Comparison of ENCODE assay signal across 8 mouse cellular contexts in the genomic region with DNA sequence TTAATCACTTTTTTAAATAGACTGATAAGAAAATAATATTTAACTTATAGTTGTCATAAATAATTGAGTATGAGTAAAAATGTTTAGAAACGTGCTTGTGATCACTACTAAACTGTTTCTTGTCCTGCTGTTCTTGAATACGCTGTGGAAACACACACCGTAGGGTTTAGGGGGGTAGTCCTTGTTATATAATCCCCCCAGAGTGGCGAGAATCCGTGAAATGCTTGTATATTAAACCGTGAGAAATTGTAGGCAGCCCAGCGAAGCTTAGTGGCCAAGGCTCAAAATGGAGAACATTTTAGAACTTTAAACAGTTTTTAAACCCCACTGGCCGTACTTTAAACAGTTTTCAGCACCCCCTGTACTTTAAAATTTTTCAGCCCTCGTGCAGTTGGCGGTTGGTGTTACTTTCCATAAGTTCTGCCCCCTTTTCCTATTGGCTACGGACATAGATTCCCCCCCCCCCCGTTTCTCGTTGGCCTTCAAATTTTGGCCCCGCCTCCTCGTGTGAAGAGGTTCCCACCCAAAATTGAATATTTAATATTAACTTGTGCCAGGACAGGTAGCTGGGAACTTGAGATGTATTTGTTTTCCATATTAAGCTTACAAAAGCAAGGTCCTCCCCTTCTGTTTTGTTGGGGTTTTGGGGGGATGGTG. TPM values are rescaled to one million over a fixed set of nuclear protein-coding genes. Genes with fewer than 3 reads are reported as not detected.
DNase-seq lines count a peak whose midpoint lies in the region; ATAC-seq and TF ChIP-seq lines count a peak whose summit lies in the region.

No protein-coding gene starts in this region.

- peak overlapping the region; percentile 88 for H3K27ac ChIP-seq in layer of hippocampus, adult 2 months
- peak overlapping the region; percentile 57; the same call in 1 of the 2 replicates for H3K27ac ChIP-seq in forebrain, embryonic 11.5 days (ENCODE audit: low read depth, low read length)
- peak overlapping the region; percentile 88 for H3K27ac ChIP-seq in hindbrain, postnatal 0 days
- peak overlapping the region; percentile 83 for H3K27ac ChIP-seq in liver, embryonic 13.5 days

- no peak for DNase-seq in layer of hippocampus, adult 2 months (ENCODE audit: low spot score in 2 of 2)
- no peak for DNase-seq in layer of hippocampus, postnatal 10 days (ENCODE audit: low spot score in 2 of 2)
- DNase-seq in brain, embryonic 18.5 days (ENCODE audit: low read depth, low spot score) = peak; percentile 20
- peak; percentile 60 for DNase-seq in forebrain, embryonic 11.5 days (ENCODE audit: low spot score)
- DNase-seq in hindbrain, postnatal 0 days (ENCODE audit: low spot score) = peak; percentile 63
- DNase-seq in liver, embryonic 13.5 days = no peak
- peak; percentile 67 for DNase-seq in naive thymus-derived CD4-positive, alpha-beta T cell, adult 2 months (ENCODE audit: low read depth)
- no peak for DNase-seq in urinary bladder, postnatal 36 days (ENCODE audit: low spot score in 2 of 2)

- no peaks in the 10 kb centered on the region for H3K4me1 ChIP-seq in forebrain, embryonic 11.5 days (replicated peaks; ENCODE audit: control insufficient read depth, insufficient read depth, low read length)
- H3K4me1 ChIP-seq in hindbrain, postnatal 0 days (ENCODE audit: insufficient read depth, low read length) = no peaks in the 10 kb centered on the region
- H3K4me1 ChIP-seq in liver, embryonic 13.5 days (replicated peaks) = 0 out of 2 replicates have a peak, but pooled peaks cover 3% of the 10 kb centered on the region

- no peak for TF ChIP-seq CTCF in layer of hippocampus, adult 2 months (conservative IDR thresholded peaks at IDR 0.05)
- no peak for TF ChIP-seq CTCF in hindbrain, postnatal 0 days (IDR thresholded peaks at IDR 0.05; ENCODE audit: low read depth)

- peak overlapping the region; percentile 62 for H3K4me3 ChIP-seq in layer of hippocampus, adult 2 months
- H3K4me3 ChIP-seq in forebrain, embryonic 11.5 days (ENCODE audit: low read depth, low read length) = peak overlapping the region; percentile 36
- peak overlapping the region; percentile 46 for H3K4me3 ChIP-seq in hindbrain, postnatal 0 days (ENCODE audit: low read length)
- peak overlapping the region; percentile 68 for H3K4me3 ChIP-seq in liver, embryonic 13.5 days (replicated peaks)

- no peaks in the 10 kb centered on the region for H3K9me3 ChIP-seq in forebrain, embryonic 11.5 days (ENCODE audit: control insufficient read depth, low read length)
- no peaks in the 10 kb centered on the region for H3K9me3 ChIP-seq in hindbrain, postnatal 0 days (ENCODE audit: low read length)
- no peaks in the 10 kb centered on the region for H3K9me3 ChIP-seq in liver, embryonic 13.5 days (replicated peaks)

- peak overlapping the region; percentile 46 for H3K4me2 ChIP-seq in forebrain, embryonic 11.5 days (ENCODE audit: low read depth, low read length, severe bottlenecking)
- peak overlapping the region; percentile 57 for H3K4me2 ChIP-seq in hindbrain, postnatal 0 days (ENCODE audit: low read depth, low read length)
- H3K4me2 ChIP-seq in liver, embryonic 13.5 days = peak overlapping the region; percentile 67

- peak overlapping the region; percentile 41 for H3K9ac ChIP-seq in forebrain, embryonic 11.5 days (ENCODE audit: low read length)
- no peak overlapping the region for H3K9ac ChIP-seq in hindbrain, postnatal 0 days (replicated peaks; ENCODE audit: low read length)
- H3K9ac ChIP-seq in liver, embryonic 13.5 days = peak overlapping the region; percentile 65; the same call in 1 of the 2 replicates

- ATAC-seq in forebrain, embryonic 11.5 days (replicated peaks; ENCODE audit: low FRiP score) = peak; percentile 55
- ATAC-seq in hindbrain, postnatal 0 days = peak; percentile 72
- ATAC-seq in liver, embryonic 13.5 days (ENCODE audit: low read depth) = peak; percentile 71

- no peaks in the 10 kb centered on the region for H3K27me3 ChIP-seq in forebrain, embryonic 11.5 days (ENCODE audit: control insufficient read depth, insufficient read depth, low read length)
- no peaks in the 10 kb centered on the region for H3K27me3 ChIP-seq in hindbrain, postnatal 0 days (ENCODE audit: insufficient read depth, low read length)
- no peaks in the 10 kb centered on the region for H3K27me3 ChIP-seq in liver, embryonic 13.5 days

- H3K36me3 ChIP-seq in forebrain, embryonic 11.5 days (ENCODE audit: control insufficient read depth, insufficient read depth, low read length) = no peaks in the 10 kb centered on the region
- H3K36me3 ChIP-seq in hindbrain, postnatal 0 days (ENCODE audit: insufficient read depth, low read length) = no peaks in the 10 kb centered on the region
- no peaks in the 10 kb centered on the region for H3K36me3 ChIP-seq in liver, embryonic 13.5 days

- WGBS in forebrain, embryonic 11.5 days = 23% methylated on average over 15 of the region's 15 CpGs
- whole genome bisulfite sequencing in hindbrain, postnatal 0 days = 31% methylated on average over 15 of the region's 15 CpGs
- 17% methylated on average over 15 of the region's 15 CpGs for WGBS in liver, embryonic 13.5 days (ENCODE audit: insufficient replicate concordance)

RNA-seq across cellular contexts. Expression of gene Nxt2, which starts 1.0 kb away (rescaled TPM):
- total RNA-seq in layer of hippocampus, adult 2 months (2021) = 10 to 100 TPM; 26.7 to 27.8 TPM
- total RNA-seq in layer of hippocampus, postnatal 10 days (2021) = 10 to 100 TPM; 21.6 to 22.7 TPM
- polyA plus RNA-seq in forebrain, embryonic 11.5 days (2014; fragmentation: Nextera tagmentation; extraction: Ambion mirVana) = 13.3 and 14.1 TPM in 2 replicates
- 15.0 and 16.7 TPM in 2 replicates for total RNA-seq in hindbrain, postnatal 0 days (2014; rRNA removed)
- 26.6 and 27.4 TPM in 2 replicates for polyA plus RNA-seq in hindbrain, postnatal 0 days (2015; fragmentation: Nextera tagmentation; extraction: Ambion mirVana)
- polyA plus RNA-seq in liver, embryonic 13.5 days (2015; fragmentation: Nextera tagmentation; extraction: Ambion mirVana) = 6.9 and 9.0 TPM in 2 replicates

RNA-seq across cellular contexts. Expression of gene Gucy2f, which starts 30.8 kb away (rescaled TPM):
- under 1 TPM; 0.52 to 0.67 TPM for total RNA-seq in layer of hippocampus, adult 2 months (2021)
- total RNA-seq in layer of hippocampus, postnatal 10 days (2021) = 1 to 10 TPM; 1.1 to 1.3 TPM
- polyA plus RNA-seq in forebrain, embryonic 11.5 days (2014; fragmentation: Nextera tagmentation; extraction: Ambion mirVana) = 0.03 TPM in 1 of 2 replicates, not detected in the other
- 0.21 and 0.36 TPM in 2 replicates for total RNA-seq in hindbrain, postnatal 0 days (2014; rRNA removed)
- 0.05 and 0.15 TPM in 2 replicates for polyA plus RNA-seq in hindbrain, postnatal 0 days (2015; fragmentation: Nextera tagmentation; extraction: Ambion mirVana)
- polyA plus RNA-seq in liver, embryonic 13.5 days (2015; fragmentation: Nextera tagmentation; extraction: Ambion mirVana) = not detected in 2 replicates

Comparison
In these comparisons a context has a peak if more than half of its experiments do, and no peak if none do; other contexts are left out.
1. DNase-seq: peak in brain, embryonic 18.5 days (single experiment), forebrain, embryonic 11.5 days (single experiment), hindbrain, postnatal 0 days (single experiment) and naive thymus-derived CD4-positive, alpha-beta T cell, adult 2 months (single experiment); none in layer of hippocampus, adult 2 months (0 of 2), layer of hippocampus, postnatal 10 days (0 of 2), liver, embryonic 13.5 days (single experiment) and urinary bladder, postnatal 36 days (0 of 2).
2. Peak in every context shown above with its lines, with median percentiles within 50 percentile points of each other: H3K27ac ChIP-seq, H3K4me3 ChIP-seq, ATAC-seq and H3K4me2 ChIP-seq.